Mouse (Mus musculus) spleen, adult 12 weeks (tissue): ENCODE measurements around the gene Fbxw28.
"Not testable (repeated sequence)": the region's sequence is repeated elsewhere in the genome, so short reads cannot be mapped to it uniquely, and the experiment has no call there.

ENCODE experiments used
- DNase-seq: peaks from one replicate; pipeline ENCODE4 v3.0.0; 2022; ENCODE audit warnings: low spot score

The Fbxw28 gene

DNA sequence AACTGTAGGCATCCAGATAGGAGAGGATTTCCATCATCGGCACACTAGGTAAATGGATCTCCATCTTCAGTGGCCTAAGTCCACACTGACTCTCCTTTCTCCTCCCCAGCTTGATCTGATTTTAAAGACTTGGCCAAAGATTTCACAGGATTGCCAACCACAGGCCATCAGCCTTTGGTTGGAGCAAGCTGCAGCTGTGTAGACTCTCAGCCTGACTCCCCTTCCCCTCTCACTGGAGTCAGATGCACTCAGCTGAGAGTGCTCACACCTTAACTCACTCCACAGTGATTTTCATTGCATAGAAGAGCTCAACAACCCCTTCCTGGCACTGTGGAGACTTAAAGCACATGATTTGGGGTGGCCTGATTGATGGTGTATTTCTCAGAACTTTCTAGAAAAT is at the start of gene Fbxw28:
TSS of gene Fbxw28 (minus strand) at position 101 of the 400 bp plus-strand sequence.
- DNase-seq, result not testable (repeated sequence)

DNA sequence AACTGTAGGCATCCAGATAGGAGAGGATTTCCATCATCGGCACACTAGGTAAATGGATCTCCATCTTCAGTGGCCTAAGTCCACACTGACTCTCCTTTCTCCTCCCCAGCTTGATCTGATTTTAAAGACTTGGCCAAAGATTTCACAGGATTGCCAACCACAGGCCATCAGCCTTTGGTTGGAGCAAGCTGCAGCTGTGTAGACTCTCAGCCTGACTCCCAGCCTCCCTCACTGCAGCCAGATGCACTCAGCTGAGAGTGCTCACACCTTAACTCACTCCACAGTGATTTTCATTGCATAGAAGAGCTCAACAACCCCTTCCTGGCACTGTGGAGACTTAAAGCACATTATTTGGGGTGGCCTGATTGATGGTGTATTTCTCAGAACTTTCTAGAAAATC is 51.9 kb downstream of the Fbxw28 start, which contains the start of gene Fbxw14:
TSS of gene Fbxw14 (minus strand) at position 101 of the 400 bp plus-strand sequence.
- DNase-seq, result not testable (repeated sequence)
